Comparison of ENCODE assay signal across 16 mouse cellular contexts in the genomic region with DNA sequence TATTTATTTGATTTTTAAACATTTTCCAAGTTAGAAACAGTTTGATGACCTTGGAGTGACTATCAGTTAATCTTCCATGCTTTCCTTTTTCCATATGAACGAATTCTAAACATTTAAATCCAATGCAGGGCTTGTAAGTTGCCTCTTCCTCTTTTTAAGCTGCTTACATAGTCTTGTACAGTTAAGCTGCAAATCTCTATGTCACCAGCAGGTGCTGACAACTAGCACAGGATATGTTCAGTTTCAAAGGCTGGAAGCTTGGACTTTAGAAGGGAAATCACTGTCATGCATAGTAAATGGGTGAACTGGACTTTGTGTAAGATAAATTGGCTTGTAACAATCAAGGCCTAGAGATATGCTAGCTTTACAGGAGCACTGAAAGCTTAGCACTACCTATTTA. TPM values are rescaled to one million over a fixed set of nuclear protein-coding genes. Genes with fewer than 3 reads are reported as not detected.
DNase-seq lines count a peak whose midpoint lies in the region; ATAC-seq lines count a peak whose summit lies in the region.
"Had no signal": no experiment of that assay in that cellular context is flagged by ENCODE, and none has a peak within 500 bp of the region (broad histone marks: within the 10 kb centered on the region; RNA-seq: fewer than 3 reads in every experiment).

No protein-coding gene starts in this region.

- no peak overlapping the region for H3K27ac ChIP-seq in heart, embryonic 11.5 days (ENCODE audit: low read depth, low read length)
- H3K27ac ChIP-seq: heart, embryonic 13.5 days; midbrain, embryonic 10.5 days; neural tube, embryonic 15.5 days had no signal

- no peak overlapping the region for H3K9ac ChIP-seq in heart, embryonic 11.5 days (ENCODE audit: low read depth, low read length)
- H3K9ac ChIP-seq: heart, embryonic 13.5 days; neural tube, embryonic 15.5 days had no signal

- H3K4me2 ChIP-seq in heart, embryonic 11.5 days: no peak overlapping the region
- H3K4me2 ChIP-seq: heart, embryonic 13.5 days; neural tube, embryonic 15.5 days had no signal

- H3K4me1 ChIP-seq in heart, embryonic 11.5 days (ENCODE audit: control insufficient read depth, insufficient read depth, low read length): no peaks in the 10 kb centered on the region
- H3K4me1 ChIP-seq: heart, embryonic 13.5 days; midbrain, embryonic 10.5 days; neural tube, embryonic 15.5 days had no signal

- H3K36me3 ChIP-seq in heart, embryonic 11.5 days (ENCODE audit: control insufficient read depth, insufficient read depth, low read length): no peaks in the 10 kb centered on the region
- H3K36me3 ChIP-seq: heart, embryonic 13.5 days; midbrain, embryonic 10.5 days; neural tube, embryonic 15.5 days had no signal

- no peaks in the 10 kb centered on the region for H3K9me3 ChIP-seq in heart, embryonic 11.5 days (replicated peaks; ENCODE audit: control insufficient read depth, low read length)
- H3K9me3 ChIP-seq: heart, embryonic 13.5 days; midbrain, embryonic 10.5 days; neural tube, embryonic 15.5 days had no signal

- 44% methylated on average over 1 of the region's 1 CpGs for WGBS in heart, embryonic 11.5 days (ENCODE audit: insufficient replicate concordance)

- no peak for ATAC-seq in heart, embryonic 11.5 days (replicated peaks; ENCODE audit: insufficient number of reproducible peaks, low FRiP score, low TSS enrichment)
- ATAC-seq: forebrain, embryonic 16.5 days had no signal

- no peaks in the 10 kb centered on the region for H3K27me3 ChIP-seq in heart, embryonic 11.5 days (ENCODE audit: control insufficient read depth, insufficient read depth, low read length)
- H3K27me3 ChIP-seq: heart, embryonic 13.5 days; neural tube, embryonic 15.5 days had no signal

- H3K4me3 ChIP-seq in heart, embryonic 11.5 days (ENCODE audit: low read depth, low read length): no peak overlapping the region
- H3K4me3 ChIP-seq: heart, embryonic 13.5 days; midbrain, embryonic 10.5 days; neural tube, embryonic 15.5 days had no signal

- intact Hi-C loops in heart, postnatal 10 days (cut with DNase I): no loop called here

- DNase-seq in heart, postnatal 10 days: peak; percentile 2 to 3
- DNase-seq in lung, postnatal 36 days: peak; percentile 4
- no peak for DNase-seq in lung, postnatal 4 days
- peak; percentile 25 for DNase-seq in embryo, embryonic 10.5 days (ENCODE audit: low spot score)
- DNase-seq in retina, postnatal 7 days (ENCODE audit: low read depth, low spot score): peak; percentile 6
- no peak for DNase-seq in Muller cell, postnatal 12 days (ENCODE audit: inconsistent ontology term)
- no peak for DNase-seq in thymus, postnatal 4 days
- DNase-seq: liver; thymus, adult 2 months had no signal

RNA-seq across cellular contexts. Expression of a gene that starts 29.6 kb away (rescaled TPM):
- 1 to 10 TPM; 4.8 to 5.3 TPM for total RNA-seq in heart, postnatal 10 days (2021)
- polyA plus RNA-seq in heart, embryonic 11.5 days (2014; fragmentation: Nextera tagmentation; extraction: Ambion mirVana): 7.9 and 8.9 TPM in 2 replicates
- total RNA-seq: common myeloid progenitor, adult 5-6 weeks had no signal
- polyA plus RNA-seq: spleen, adult 2 months had no signal

Comparison
In these comparisons a context has a peak if more than half of its experiments do, and no peak if none do; other contexts are left out.
1. DNase-seq: peak in heart, postnatal 10 days (2 of 2), lung, postnatal 36 days (single experiment), embryo, embryonic 10.5 days (single experiment) and retina, postnatal 7 days (single experiment); none in lung, postnatal 4 days (0 of 2), Muller cell, postnatal 12 days (single experiment) and thymus, postnatal 4 days (single experiment).